Mouse (Mus musculus) large intestine, adult 2 months (tissue): ENCODE measurements around the gene Copz1. TPM values are rescaled to one million over a fixed set of nuclear protein-coding genes. Genes with fewer than 3 reads are reported as not detected.

ENCODE experiments used
- DNase-seq: peaks from one replicate; pipeline ENCODE4 v3.0.0-alpha.2; 2012; ENCODE audit warnings: low read depth, low spot score
- WGBS: fragments of 180-500 bp; shearing (Covaris S2); methylation state at CpG from one replicate; pipeline ENCODE4 v1.1.7; 2018; 5-methylcytosine and 5-hydroxymethylcytosine counted together
- polyA plus RNA-seq: library from polyadenylated mRNA; depleted of rRNA; stranded (reverse); fragments of >200 nt; gene quantifications from 2 replicates; pipeline ENCODE4 v1.2.3, GENCODE M21; 2012; rRNA removed

Copz1 gene
- polyA plus RNA-seq, 1 experiment: 216 TPM

DNA sequence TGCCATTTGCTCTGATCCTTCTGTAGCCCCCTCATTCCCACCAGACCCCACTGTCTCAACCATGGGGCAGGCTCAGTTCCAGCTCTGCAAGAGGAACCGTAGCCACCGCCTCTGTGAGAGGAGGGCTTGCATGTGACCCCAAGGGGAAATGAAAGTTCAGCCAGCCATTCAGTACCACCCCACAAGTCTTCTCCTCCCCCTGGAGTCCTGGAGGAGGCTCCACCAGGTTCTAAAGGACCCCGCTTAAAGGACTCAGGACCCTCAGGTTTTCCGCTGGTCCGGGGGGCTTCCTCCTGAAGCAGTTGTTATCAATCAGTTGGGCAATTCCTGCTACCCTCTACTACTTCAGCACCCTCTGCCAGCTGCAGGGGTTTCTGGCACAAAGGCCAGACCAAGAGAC is 61.2 kb downstream of the Copz1 start:
- WGBS: 72% methylated on average over 5 of the region's 5 CpGs
- DNase-seq: no peak

DNA sequence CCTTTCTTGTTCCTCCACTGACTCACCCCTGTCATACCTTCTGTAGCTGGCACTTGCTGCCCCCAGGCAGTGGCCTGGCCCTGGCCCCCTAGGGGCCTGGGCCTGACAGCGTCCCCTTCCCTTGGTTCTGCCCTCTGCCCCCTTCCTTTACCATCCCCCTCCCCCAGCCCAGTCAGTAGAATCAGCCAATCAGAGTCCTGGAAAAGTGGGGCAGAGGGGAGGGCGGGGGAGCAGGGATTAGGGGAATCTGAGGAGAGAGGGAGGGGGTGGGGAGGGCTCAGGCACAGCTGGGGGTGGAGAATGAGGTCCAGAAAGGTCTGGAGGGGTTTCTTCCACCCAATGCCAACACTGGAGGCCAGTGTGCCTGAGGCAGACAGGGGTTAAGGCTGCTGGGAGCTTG is 61.7 kb downstream of the Copz1 start:
- 46% methylated on average over 2 of the region's 2 CpGs for WGBS
- no peak for DNase-seq

DNA sequence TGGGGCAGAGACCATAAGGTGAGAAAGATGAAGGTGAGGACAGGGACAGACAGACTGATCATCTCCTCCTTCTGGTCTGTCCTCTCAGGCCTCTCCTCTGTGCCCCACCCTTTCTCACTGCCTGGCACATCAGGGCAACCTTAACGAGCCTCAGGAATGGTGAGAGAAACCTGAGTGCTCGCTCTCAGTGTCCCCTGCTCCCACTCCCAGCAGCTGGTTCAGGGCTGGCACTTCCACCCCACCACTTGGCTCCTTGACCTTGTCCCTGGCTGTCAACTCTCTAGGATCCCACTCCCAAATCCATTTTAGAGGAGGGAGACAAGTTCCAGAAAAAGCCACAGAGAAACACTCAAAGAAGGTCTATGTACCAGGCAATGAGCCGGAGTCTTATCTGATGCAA is 62.5 kb downstream of the Copz1 start:
- WGBS: 59% methylated on average over 3 of the region's 3 CpGs

DNA sequence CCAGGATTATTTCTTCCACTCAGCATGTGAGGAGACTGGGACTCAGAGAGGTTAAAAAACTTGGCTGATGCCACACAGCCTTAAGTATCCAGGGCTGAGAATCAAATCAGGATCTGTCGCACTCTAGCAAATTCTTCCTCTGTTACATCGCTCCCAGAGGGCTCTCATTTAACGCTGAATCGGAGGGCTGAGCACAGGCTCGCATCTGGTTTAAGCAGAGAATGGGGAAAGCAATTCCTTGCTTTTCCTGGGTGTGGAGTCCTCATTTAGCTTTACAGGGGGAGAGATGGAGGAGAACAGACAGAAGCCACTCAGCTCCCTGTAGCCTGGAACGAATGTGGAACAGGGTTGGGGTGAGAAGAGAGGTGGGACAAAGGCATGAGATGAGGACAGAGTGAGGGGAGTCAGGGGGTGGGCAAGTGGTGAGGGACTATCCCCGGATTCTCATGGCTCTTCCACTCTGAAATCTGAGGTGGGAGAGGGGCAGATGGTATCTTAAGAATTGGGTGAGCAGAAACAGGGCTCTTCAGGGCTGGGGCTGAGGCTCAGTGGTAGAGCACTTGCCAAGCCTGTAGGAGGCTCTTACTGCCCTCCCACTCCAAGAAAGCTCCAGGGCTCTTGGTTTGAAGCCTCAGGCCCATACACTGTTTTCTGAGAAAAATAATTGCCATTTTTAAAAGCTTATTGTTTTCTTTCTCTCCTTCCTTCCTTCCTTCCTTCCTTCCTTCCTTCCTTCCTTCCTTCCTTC is 63.1 kb downstream of the Copz1 start:
- DNase-seq: no peak

More for the DNA sequence above, 62.5 kb downstream of the Copz1 start:
- DNase-seq: no peak

DNA sequence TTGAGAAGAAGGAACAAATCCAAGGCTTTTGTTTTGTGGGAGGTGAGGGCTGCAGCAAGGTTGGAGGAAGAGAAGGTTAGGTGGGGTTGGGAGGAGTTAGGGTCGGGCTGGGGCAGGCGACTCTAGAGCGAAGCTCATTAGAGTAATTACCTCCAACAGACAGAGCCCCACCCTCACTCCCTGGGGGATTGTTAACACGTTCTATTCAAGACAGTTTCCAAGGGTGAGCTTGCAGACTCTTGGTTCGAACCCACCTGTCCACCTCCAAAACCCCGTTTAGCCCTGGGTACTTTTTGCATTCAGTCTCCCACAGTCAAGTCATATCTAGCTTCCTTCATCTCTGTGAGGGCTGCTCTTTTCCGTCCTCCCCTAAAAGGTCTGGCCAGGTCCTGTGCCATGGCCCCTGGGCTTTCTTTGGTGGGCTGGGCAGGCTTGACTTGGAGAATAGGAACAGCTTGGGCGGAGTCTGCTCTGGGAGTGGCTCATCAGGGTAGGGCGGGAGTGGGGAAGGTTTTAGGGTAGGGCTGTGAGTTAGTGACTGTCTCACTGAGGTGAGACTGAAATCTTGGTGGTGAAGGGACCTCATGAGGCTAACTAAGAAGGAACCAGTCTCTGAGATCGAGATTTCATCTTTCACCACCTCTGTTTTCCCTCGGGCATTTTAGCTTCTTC is 64.6 kb downstream of the Copz1 start:
- DNase-seq: no peak
- WGBS: 19% methylated on average over 11 of the region's 11 CpGs

More for the DNA sequence above, 63.1 kb downstream of the Copz1 start:
- 57% methylated on average over 7 of the region's 7 CpGs for WGBS

DNA sequence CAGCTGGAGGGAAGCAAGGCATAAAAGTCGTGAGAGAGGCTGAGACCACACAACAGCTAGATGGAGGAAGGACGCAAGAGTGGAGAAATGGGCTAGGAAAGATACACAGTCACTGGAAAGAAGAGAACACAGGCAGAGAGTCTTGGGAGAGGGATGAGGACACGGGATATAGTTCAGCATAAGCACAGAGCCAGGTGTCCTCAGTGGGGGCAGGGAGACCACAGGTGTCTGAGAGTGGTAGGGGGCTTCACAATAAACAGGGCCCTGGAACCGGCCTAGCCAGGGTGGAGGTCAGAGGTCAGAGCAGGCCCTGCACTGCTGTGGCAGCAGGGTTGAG is 66.3 kb downstream of the Copz1 start:
- 73% methylated on average over 4 of the region's 4 CpGs for WGBS
- no peak for DNase-seq

DNA sequence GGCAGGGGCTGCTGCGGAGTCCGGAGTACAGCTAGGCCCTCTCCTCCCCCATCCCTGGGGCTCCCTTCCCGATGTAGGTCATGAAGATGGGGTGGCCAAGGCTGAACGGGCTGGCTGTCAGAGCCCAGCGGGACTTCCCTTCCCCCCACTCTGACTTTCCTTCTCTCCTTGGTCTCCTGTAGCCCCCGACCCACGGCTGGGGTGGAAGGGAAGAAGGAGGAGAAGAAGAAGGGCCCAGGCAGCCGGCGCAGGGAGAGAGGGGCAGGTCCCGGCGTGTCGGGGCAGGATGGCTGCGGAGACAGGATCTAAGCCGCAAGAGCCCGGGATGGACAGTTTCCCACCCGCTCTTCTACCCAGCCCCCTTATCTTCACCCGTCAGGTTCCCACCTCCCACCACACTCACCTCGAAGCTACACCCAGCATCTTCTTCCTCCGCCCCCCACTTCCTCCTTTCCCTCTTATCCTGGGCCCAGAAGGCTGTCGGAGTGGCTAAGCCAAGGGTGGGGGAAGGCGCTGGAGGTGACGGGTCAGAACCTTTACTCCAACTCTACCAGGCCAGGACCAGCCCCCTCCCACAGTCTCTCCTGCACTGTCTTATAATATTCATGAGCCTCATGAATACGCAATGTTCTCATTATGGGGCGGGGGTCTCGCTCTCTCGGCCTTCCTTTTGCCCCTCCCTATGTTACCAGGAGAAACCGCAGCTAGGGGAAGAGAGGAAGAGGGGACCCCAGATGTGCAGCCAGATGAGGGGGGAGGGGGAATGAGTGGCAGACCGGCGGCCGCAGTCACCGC is 66.8 kb downstream of the Copz1 start:
- DNase-seq: no peak
- WGBS: 29% methylated on average over 29 of the region's 31 CpGs

DNA sequence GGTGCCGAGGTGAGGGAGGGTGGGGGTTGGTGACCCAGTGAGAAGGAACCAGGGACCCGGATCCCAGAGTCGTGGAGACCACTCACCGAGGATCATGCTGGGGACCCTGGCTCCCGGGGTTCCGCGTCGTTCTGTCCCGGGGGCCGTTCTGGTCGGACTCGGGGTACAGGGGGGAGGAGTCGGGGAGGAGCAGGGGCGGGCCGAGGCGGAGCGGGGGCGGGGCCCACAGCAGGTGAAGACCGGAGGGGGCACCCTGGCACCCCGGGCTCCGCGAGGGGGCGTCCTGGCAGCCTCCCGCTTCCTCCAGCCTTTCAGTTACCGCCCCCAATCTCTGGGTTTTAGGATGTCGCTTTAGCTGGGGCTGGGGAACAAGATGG is 67.4 kb downstream of the Copz1 start, which contains the start of gene Zfp385a:
Zfp385a (minus strand) TSS at position 133 of the 377 bp plus-strand sequence.
- no peak for DNase-seq
- under 1% methylated on average over 23 of the region's 26 CpGs for WGBS

DNA sequence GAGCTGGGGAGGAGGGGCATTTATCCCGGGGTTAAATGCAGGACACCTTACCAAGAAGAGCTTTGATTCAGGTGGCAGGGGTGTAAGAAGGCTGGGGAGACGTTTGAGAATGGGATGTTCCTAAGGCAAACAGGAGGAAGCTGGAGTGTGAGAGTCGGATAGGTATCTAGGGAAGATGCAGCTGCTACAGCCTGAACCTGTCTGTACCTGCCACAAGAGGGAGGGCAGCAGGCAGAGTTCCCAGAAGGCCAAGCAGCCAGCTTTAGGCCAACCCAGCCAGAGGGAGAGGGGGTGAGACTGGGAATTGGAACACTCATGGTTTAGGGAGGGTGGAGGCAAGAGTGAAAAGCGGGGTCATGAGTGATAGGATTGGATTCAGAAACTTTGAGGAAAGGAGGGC is 68.3 kb downstream of the Copz1 start:
- 28% methylated on average over 4 of the region's 4 CpGs for WGBS
- DNase-seq: no peak

DNA sequence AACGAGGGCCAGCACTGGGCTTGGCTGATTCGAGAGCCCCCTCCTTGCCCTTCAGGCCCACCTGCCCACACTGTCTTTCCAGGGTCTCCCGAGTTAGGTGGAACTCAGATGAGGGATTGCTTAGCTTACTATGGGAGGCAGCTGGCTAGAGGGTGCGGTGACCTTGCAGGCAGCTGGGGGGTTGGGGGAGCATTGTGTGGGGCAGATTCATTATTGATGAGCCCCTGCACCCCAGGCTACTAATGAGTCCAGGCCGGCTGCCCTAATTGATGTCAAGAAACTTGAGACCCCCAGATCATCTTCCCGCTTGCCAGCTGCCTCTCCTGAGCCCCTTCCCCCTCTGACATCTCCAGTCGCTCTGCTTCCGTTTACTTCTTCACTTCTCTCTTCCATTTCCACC is 69.0 kb downstream of the Copz1 start:
- 72% methylated on average over 8 of the region's 8 CpGs for WGBS
- no peak for DNase-seq

DNA sequence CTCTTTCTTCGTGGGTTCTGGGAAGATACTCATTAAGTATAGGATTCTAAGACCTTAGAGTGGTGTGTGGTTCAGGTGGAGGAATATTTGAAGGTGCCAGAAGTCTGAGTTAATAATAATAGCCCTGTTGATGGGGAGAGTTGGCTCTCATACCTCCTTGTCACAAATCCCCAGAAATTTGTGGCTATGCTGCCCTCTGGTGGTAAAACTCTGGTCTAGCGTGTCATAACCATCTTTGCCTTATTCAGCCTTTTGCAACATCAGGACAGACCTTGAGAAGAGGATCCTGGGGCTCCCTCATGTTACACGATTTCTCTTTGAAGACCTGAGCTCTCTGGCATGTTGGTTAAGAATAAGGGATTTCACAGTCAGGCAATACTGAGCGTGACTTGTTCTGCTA is 69.9 kb downstream of the Copz1 start:
- 23% methylated on average over 4 of the region's 4 CpGs for WGBS
- DNase-seq: no peak

DNA sequence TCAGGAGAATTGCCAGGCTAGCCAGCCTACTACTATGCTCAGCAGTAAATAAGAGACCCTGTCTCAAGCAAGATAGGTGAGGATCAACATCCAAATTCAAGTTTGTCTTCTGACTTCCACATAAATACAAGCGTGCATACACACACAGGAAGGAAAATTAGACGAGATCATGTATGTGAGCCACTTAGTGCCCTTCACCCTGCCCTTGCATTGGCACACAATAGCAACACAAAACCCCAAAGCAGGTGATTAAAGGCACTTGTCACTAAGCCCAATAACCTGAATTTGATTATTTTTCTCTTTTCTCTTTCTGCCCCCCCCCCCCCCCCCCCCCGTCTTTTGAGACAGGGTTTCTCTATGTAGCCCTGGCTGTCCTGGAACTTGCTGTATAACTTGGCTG is 70.5 kb downstream of the Copz1 start:
- no peak for DNase-seq
- 68% methylated on average over 3 of the region's 3 CpGs for WGBS

DNA sequence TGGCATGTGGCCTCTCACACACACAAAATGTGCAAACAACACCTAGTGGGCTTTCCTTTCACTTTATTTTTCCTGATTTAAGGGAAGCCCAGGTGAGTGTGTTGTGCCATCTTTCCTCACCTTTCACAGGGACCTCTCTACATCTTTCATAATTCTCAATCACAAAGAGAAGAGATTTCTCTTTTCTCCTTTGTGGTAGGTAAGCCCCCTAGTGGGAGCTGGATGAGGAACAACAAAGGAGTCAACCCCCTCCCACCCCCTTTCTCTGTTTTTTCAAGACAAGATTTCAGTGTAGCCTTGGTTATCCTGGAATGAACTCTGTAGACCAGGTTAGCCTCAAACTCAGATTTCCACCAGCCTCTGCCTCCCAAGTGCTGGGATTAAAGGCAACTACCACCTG is 71.0 kb downstream of the Copz1 start:
- DNase-seq: no peak

DNA sequence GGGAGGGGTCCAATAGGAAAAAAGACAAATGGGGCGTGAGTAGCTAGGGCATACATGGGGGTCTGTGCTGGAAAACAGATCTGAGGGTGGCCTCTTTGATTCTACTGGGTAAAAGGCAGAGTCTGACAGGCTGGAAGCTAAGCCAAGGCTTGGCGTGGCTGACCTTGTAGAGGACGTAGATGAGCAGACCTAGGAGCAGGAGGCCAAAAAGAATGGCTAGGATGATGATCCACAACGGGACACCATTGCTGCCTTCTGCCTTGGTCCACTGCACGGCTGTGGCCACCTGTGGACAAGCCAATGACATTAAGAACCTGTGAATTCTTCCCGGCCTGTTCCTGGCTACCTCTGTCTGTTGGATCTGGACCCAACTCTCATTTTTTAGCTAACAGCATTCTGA is 73.3 kb downstream of the Copz1 start:
- WGBS: 88% methylated on average over 6 of the region's 6 CpGs
- DNase-seq: no peak

DNA sequence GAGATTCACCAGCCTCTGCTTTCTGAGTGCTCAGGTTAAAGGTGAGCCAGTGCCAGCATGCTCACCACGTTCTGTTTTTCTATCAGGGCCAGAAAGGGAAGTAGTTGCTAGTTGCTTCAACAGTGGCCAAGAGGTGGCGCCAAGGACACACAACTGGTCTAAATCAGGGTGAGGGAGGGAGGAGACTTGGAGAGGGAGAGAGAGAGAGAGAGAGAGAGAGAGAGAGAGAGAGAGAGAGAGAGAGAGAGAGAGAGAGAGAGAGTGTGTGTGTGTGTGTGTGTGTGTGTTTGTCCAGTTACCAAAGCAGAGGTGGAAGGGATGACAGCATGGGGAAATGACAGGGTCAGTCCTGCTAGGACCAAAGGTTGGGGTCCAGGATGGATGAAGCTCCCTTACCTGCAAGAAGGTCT is 74.8 kb downstream of the Copz1 start:
- WGBS: 0% methylated on average over 2 of the region's 2 CpGs
- DNase-seq: peak; percentile 61

Other genes with a start within 250 kb of the Copz1 start
- gene Smug1, start 105.6 kb upstream of the Copz1 start, polyA plus RNA-seq: 12.5 and 19.8 TPM in 2 replicates
- 11.1 and 12.9 TPM in 2 replicates for gene Cbx5, start 32.9 kb upstream of the Copz1 start, polyA plus RNA-seq
- 102 and 119 TPM in 2 replicates for gene Hnrnpa1, start 32.3 kb upstream of the Copz1 start, polyA plus RNA-seq
- gene Nfe2, start 14.3 kb upstream of the Copz1 start, polyA plus RNA-seq: 0.32 and 0.55 TPM in 2 replicates
- 0.12 TPM in 1 of 2 replicates, not detected in the other for gene Gpr84, start 37.9 kb downstream of the Copz1 start, polyA plus RNA-seq
- 3.8 and 5.9 TPM in 2 replicates for gene Zfp385a, start 67.4 kb downstream of the Copz1 start, polyA plus RNA-seq
- 20.5 and 27.0 TPM in 2 replicates for gene Itga5, start 94.0 kb downstream of the Copz1 start, polyA plus RNA-seq
- 0.12 TPM in 1 of 2 replicates, not detected in the other for gene Gtsf1, start 157.8 kb downstream of the Copz1 start, polyA plus RNA-seq
- not detected in 2 replicates for gene Gtsf2, start 175.8 kb downstream of the Copz1 start, polyA plus RNA-seq
- 10.1 and 12.0 TPM in 2 replicates for gene Nckap1l, start 181.1 kb downstream of the Copz1 start, polyA plus RNA-seq
- gene Pde1b, start 230.3 kb downstream of the Copz1 start, polyA plus RNA-seq: 8.2 and 8.7 TPM in 2 replicates